Mouse (Mus musculus): ENCODE data around the gene Ctnna3. TPM values are rescaled to one million over a fixed set of nuclear protein-coding genes. Genes with fewer than 3 reads are reported as not detected.

Gene Ctnna3
- total and polyA plus RNA-seq, 3 experiments, result not detected

DNA sequence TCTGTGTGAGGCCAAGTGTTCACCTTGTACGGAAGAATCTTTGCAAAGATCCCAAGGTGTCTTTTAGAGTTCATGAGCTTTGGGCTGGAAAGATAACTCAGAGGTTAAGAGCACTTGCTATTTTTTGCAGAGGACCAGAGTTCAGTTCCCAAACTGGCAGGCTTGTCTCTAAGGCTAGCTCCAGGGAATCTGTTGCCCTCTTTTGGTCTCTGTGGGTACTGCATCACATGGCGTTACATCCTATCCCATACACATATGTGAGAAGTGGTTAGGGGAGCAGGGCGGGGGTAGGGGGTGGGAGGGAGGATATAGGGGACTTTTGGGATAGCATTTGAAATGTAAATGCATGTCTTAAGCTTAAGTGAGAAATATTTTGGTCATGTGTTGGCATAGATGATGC lies 262.1 kb downstream of the Ctnna3 start:
- H3K27me3 ChIP-seq (ENCODE audit: control insufficient read depth in 1 of 2, insufficient read depth in 2 of 2, low read length in 2 of 2), result no peaks in the 10 kb centered on the region
- peak; percentile 14 for DNase-seq (ENCODE audit: low read depth, low spot score)

DNA sequence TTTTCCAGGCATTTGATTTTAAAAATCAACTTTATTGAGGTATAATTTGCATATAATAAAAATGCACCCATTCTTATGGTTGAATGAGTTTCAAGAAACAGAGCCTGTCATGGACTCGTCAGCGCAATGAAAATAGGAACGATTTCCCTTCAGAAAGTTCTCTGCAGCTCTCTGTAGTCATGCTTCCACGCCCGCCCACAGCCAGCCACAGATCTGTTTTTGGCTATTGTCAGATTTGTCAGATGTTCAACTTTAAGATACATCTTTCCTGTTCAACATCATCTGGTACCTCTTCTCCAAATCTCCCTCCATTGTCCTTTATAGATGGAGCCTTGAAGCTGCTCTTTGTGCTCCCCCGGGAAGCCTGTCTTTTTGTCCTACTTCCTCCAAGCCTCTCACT lies 280.3 kb downstream of the Ctnna3 start:
- H3K79me2 ChIP-seq (ENCODE audit: control insufficient read depth, insufficient read depth, low read length, poor library complexity), result no peaks in the 10 kb centered on the region
- no peak overlapping the region for H3K27ac ChIP-seq (ENCODE audit: control insufficient read depth, low read depth, low read length)
- no peak overlapping the region for H3K9ac ChIP-seq (ENCODE audit: control insufficient read depth, low read depth, low read length, poor library complexity, severe bottlenecking)
- H3K27me3 ChIP-seq (ENCODE audit: control insufficient read depth in 1 of 2, insufficient read depth in 2 of 2, low read length in 2 of 2), result no peaks in the 10 kb centered on the region
- H3K36me3 ChIP-seq (ENCODE audit: control insufficient read depth in 1 of 2, insufficient read depth in 2 of 2, low read length in 2 of 2), result no peaks in the 10 kb centered on the region
- TF ChIP-seq NELFE (IDR thresholded peaks at IDR 0.05; ENCODE audit: low read depth, low read length) (no peak), ZNF384 (IDR thresholded peaks at IDR 0.05; ENCODE audit: low read depth, low read length) (no peak)
- no peak for DNase-seq (ENCODE audit: low read depth, low spot score)
- H3K4me1 ChIP-seq (ENCODE audit: control insufficient read depth in 1 of 2, insufficient read depth in 2 of 2, low read length in 2 of 2), result no peaks in the 10 kb centered on the region
- no peaks in the 10 kb centered on the region for H3K9me3 ChIP-seq (replicated peaks; ENCODE audit: insufficient read depth, low read length)
- H3K4me3 ChIP-seq (ENCODE audit: control insufficient read depth in 1 of 2, insufficient read depth in 1 of 2, low read depth in 2 of 2, low read length in 2 of 2), result no peak overlapping the region

More for the DNA sequence above, 262.1 kb downstream of the Ctnna3 start:
- no peak overlapping the region for H3K27ac ChIP-seq (ENCODE audit: control insufficient read depth, low read depth, low read length)
- no peak for TF ChIP-seq TCF12 (IDR thresholded peaks at IDR 0.05; ENCODE audit: low read depth, low read length)
- TF ChIP-seq SMC3 (IDR thresholded peaks at IDR 0.05; ENCODE audit: low read depth, low read length), result 0 out of 2 replicates have a peak, but pooled peaks have one; percentile 6
- peak in 2 of 3 experiments; percentile 23; a peak in 3 of 6 replicates for TF ChIP-seq CTCF (IDR thresholded peaks at IDR 0.05 in 2 of 3, conservative IDR thresholded peaks at IDR 0.05 in 1 of 3; ENCODE audit: control insufficient read depth in 1 of 3, insufficient read depth in 1 of 3, low read depth in 2 of 3, low read length in 3 of 3, poor library complexity in 1 of 3, severe bottlenecking in 1 of 3)
- H3K9ac ChIP-seq (ENCODE audit: control insufficient read depth, low read depth, low read length, poor library complexity, severe bottlenecking), result no peak overlapping the region
- no peaks in the 10 kb centered on the region for H3K36me3 ChIP-seq (ENCODE audit: control insufficient read depth in 1 of 2, insufficient read depth in 2 of 2, low read length in 2 of 2)
- H3K9me3 ChIP-seq (replicated peaks; ENCODE audit: insufficient read depth, low read length), result no peaks in the 10 kb centered on the region
- no peaks in the 10 kb centered on the region for H3K79me2 ChIP-seq (ENCODE audit: control insufficient read depth, insufficient read depth, low read length, poor library complexity)
- no peaks in the 10 kb centered on the region for H3K4me1 ChIP-seq (ENCODE audit: control insufficient read depth in 1 of 2, insufficient read depth in 2 of 2, low read length in 2 of 2)
- H3K4me3 ChIP-seq (ENCODE audit: control insufficient read depth in 1 of 2, insufficient read depth in 1 of 2, low read depth in 2 of 2, low read length in 2 of 2), result no peak overlapping the region

- H3K4me3 ChIP-seq (ENCODE audit: control insufficient read depth in 1 of 2, insufficient read depth in 1 of 2, low read depth in 2 of 2, low read length in 2 of 2), result peak overlapping the region in 1 of 2 experiments; percentile 26; a peak in 1 of 4 replicates
- H3K9ac ChIP-seq (ENCODE audit: control insufficient read depth, low read depth, low read length, poor library complexity, severe bottlenecking), result no peak overlapping the region
- H3K27ac ChIP-seq (ENCODE audit: control insufficient read depth, low read depth, low read length), result no peak overlapping the region
- TF ChIP-seq MAX (IDR thresholded peaks at IDR 0.05; ENCODE audit: low read length), result no peak
- no peak for TF ChIP-seq MYB (IDR thresholded peaks at IDR 0.05; ENCODE audit: low read depth, low read length)
- TF ChIP-seq ZKSCAN1 (IDR thresholded peaks at IDR 0.05; ENCODE audit: low read depth, low read length), result no peak
- no peak for TF ChIP-seq POLR2AphosphoS5 (IDR thresholded peaks at IDR 0.05; ENCODE audit: borderline replicate concordance, low read depth, low read length)
- TF ChIP-seq TAL1 (IDR thresholded peaks at IDR 0.05; ENCODE audit: low read length), result no peak
- no peak for TF ChIP-seq ZMIZ1 (IDR thresholded peaks at IDR 0.05; ENCODE audit: low read depth, low read length)
- no peak for TF ChIP-seq GABPA (IDR thresholded peaks at IDR 0.05; ENCODE audit: low read depth, low read length)
- TF ChIP-seq SIN3A (IDR thresholded peaks at IDR 0.05; ENCODE audit: low read length), result no peak
- TF ChIP-seq CHD1 (IDR thresholded peaks at IDR 0.05; ENCODE audit: low read depth, low read length), result no peak
- TF ChIP-seq HCFC1 (IDR thresholded peaks at IDR 0.05; ENCODE audit: low read depth, low read length), result no peak
- TF ChIP-seq NELFE (IDR thresholded peaks at IDR 0.05; ENCODE audit: low read depth, low read length), result no peak
- TF ChIP-seq RCOR1 (IDR thresholded peaks at IDR 0.05; ENCODE audit: low read depth, low read length), result no peak
- no peak for TF ChIP-seq MAFK (IDR thresholded peaks at IDR 0.05; ENCODE audit: borderline replicate concordance, low read depth, low read length)
- TF ChIP-seq USF1 (IDR thresholded peaks at IDR 0.05; ENCODE audit: low read depth, low read length), result no peak
- TF ChIP-seq SMC3 (IDR thresholded peaks at IDR 0.05; ENCODE audit: low read depth, low read length), result no peak
- no peak for TF ChIP-seq ZNF384 (IDR thresholded peaks at IDR 0.05; ENCODE audit: low read depth, low read length)
- TF ChIP-seq TCF12 (IDR thresholded peaks at IDR 0.05; ENCODE audit: low read depth, low read length), result no peak
- TF ChIP-seq E2F4 (IDR thresholded peaks at IDR 0.05; ENCODE audit: borderline replicate concordance, low read depth, low read length), result no peak
- TF ChIP-seq CTCF (IDR thresholded peaks at IDR 0.05 in 2 of 3, conservative IDR thresholded peaks at IDR 0.05 in 1 of 3; ENCODE audit: control insufficient read depth in 1 of 3, insufficient read depth in 1 of 3, low read depth in 2 of 3, low read length in 3 of 3, poor library complexity in 1 of 3, severe bottlenecking in 1 of 3), result no peak
- TF ChIP-seq KAT2A (conservative IDR thresholded peaks at IDR 0.05; ENCODE audit: low read depth, low read length), result no peak
- H3K79me2 ChIP-seq (ENCODE audit: control insufficient read depth, insufficient read depth, low read length, poor library complexity), result no peaks in the 10 kb centered on the region
- no peaks in the 10 kb centered on the region for H3K4me1 ChIP-seq (ENCODE audit: control insufficient read depth in 1 of 2, insufficient read depth in 2 of 2, low read length in 2 of 2)
- H3K9me3 ChIP-seq (replicated peaks; ENCODE audit: insufficient read depth, low read length), result no peaks in the 10 kb centered on the region
- H3K36me3 ChIP-seq (ENCODE audit: control insufficient read depth in 1 of 2, insufficient read depth in 2 of 2, low read length in 2 of 2), result no peaks in the 10 kb centered on the region
- H3K27me3 ChIP-seq (ENCODE audit: control insufficient read depth in 1 of 2, insufficient read depth in 2 of 2, low read length in 2 of 2), result no peaks in the 10 kb centered on the region
- no peak for DNase-seq (ENCODE audit: low read depth, low spot score)
These were observed 282.6 kb downstream of the Ctnna3 start for GRCm38 (mm10) chr10:63712530-63712929.
